Mouse (Mus musculus): ENCODE measurements around the gene Pbrm1.
A peak's percentile ranks its signal among the peaks of the same experiment; 100 is the strongest.

Pbrm1 gene

DNA sequence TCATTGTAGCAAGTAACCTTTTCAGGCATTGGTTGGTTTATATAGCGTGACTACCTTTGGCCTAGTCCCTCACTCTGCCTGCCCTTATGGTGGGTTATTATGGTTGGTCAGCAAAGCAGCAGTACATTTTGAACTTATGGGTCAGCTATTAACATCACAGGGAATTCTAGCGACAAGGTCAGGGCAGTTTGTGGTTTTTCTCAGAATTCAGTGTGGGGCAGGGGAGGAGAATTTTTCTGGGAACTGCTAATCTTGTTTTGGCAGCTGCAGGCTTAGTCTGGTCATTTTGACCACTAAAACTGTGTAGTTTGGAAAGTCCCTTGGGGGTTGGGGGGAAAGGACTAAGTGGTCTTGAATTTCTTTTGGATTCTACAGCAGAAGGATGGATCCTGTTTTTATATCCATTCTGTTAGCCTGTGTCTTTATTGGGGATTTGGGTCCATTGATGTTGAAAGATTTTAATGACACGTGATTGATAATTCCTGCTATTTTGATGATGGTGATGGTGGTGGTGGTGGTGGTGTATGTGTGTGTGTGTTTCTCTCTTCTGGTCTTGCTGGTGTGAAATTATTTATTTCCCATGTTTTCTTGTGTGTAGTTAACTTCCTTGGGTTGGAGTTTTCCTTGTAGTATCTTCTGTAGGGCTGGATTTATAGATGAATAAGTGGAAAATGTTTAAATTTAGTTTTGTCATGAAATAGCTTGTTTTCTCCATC, 60.5 kb downstream of the Pbrm1 start:
- DNase-seq: no peak

DNA sequence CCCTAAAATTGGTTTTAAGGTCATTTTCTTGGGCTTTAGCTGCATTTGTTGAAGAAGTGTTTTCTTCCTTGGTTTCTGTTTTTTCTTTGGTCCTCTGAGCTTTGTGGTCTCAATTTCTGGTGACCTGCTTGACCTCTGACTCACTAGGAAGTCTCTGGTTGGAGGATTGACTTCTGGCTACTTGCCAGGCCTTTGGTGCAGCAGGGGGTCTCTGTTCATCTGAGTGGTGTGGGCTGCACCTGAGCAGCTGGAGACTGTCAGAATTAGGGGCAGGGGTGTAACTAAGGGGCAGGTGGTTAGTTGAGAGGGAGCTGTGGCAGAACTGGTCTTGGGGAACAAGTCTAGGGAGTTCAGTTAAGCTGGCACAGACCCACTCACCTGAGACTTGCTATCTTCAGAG, 62.2 kb downstream of the Pbrm1 start:
- no peak for DNase-seq

DNA sequence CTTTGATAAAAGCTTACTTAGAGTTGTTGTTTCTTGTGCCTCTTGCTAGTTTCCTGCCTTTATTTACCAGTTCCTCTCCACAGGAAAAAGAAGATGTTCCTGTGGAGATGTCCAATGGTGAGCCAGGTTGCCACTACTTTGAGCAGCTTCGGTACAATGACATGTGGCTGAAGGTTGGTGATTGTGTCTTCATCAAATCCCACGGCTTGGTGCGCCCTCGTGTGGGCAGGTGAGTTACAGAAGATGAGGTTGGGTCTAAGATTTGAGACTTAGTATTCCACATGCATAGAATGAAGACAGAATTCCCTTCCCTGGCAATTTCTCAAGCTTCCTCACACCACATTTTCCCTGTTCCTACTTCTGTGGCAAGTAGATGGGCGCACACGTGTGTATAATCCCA, 68.5 kb downstream of the Pbrm1 start:
- no peak for DNase-seq

DNA sequence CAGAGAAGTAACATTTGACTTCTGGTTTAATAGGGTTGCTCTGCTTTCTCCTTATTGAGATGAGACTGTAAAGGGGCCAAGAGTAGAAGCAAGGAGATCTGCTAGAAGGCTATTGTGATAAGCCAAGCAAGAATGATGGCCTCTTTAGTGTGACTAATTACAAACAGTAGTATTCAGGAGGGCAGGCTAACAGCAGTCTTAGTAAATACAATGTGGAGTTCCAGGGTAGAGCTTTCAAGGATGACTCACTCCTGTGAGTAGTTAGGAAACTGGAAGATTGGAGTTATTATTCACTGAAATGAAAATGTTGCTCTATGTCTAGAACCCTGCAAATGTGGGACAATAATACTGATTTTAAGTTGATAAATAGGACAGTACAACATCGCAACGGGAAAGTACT, 69.6 kb downstream of the Pbrm1 start:
- DNase-seq: no peak

DNA sequence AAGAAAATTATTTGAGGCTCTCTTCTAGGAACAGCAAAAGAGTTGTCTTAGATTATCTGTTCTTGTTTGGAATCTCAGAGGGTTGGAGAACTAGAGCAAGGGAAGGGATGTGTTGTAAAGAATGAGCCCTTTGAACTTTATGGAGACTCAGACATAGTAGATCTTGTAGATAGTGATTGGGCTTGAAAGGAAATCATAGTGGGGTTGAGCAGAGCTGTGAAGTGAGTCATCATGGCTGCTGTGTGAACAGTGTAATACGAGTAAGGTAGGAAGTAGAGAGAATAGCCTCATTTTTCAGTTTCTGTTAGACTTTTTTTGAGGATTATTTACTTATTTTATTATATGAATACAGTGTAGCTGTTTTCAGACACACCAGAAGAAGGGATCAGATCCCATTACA, 71.0 kb downstream of the Pbrm1 start:
- no peak for DNase-seq

DNA sequence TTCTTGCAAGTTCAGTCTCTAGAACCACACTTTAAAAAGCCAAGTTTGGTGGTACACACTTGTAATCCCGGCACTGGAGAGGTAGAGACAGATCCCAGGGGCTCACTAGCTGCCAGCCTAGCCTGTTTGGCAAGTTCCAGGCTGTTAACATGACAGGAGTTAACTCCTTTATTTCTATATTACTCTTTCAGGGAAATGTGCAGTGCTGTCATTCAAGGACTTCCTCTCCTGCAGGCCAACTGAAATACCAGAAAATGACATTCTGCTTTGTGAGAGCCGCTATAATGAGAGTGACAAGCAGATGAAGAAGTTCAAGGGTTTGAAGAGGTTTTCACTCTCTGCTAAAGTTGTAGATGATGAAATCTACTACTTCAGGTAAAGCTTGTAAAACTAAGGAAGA, 86.2 kb downstream of the Pbrm1 start:
- DNase-seq: no peak

DNA sequence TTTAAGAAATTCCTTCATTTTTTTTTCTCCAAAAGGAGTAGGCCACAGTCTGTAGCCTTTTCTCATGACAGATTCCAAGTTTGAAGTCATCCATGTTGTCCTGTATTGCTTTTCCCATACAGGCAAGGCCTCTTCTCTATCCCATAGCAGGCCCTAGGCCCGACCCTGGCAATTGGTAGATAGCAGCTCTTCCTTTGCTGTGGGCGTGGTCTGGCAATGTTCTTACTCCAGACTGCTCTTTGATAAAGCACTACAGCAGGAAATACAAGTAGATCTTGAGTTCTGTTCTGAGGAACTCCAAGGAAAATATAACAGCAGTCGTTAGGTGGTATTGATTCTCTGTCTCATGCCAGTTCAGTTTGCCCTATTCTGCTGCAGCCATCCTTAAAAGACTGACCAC, 91.7 kb downstream of the Pbrm1 start:
- no peak for DNase-seq

DNA sequence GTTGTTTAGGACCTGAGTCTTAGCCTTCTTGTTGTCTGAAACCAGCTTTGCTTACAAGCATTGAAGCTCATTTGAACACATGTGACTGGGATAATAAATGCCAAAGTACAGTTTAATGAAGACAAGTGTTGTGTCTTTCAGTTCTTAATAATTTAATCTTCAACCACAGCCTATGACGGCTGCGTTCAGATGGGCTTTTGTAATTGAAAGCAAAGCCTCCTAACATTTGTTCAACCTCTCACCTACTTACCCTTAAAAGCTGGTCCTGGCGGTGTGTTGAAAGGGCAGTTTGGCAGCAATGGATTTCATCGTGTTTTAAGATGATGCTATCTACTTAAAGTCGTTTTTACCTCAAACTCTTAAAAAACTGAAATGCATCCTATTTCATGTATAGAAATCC, 93.2 kb downstream of the Pbrm1 start:
- no peak for DNase-seq

DNA sequence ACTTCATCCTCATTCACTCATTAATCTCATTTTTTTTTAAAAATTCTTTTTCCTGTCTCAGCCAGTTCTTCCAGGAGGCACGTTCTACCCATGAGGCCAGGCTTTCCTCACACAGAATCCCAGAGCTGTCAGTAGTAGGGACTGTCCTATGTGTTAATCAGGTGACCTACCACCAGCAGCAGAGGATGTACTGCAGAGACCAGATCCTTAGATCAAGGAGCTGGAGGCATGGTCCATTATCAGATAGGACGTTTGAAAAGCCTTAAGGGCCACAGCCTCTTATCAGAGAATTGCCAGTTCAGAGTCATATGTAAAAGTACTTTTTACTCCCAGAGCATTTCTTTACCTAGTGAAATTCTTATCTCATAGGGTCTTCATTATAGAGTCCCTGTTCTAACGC, 95.1 kb downstream of the Pbrm1 start:
- no peak for DNase-seq

DNA sequence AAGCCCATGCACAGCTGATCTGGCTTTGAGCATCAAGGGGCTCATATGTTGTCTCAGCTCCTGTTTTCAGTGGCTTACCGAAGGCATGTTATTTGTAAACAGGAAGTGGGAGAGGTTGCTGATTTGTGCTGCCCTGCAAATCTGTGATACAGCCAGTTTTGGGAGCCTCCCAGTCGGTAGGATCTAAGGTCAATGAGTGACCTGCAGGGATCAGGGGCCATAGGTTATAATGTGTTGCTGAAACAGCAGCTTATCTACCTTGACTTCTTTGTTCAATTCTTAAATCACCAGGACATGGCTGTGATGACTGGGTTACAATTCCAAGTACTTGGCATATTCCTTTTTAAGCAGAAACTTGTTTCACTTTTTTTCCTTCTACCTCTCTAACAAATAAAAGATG, 96.6 kb downstream of the Pbrm1 start:
- no peak for DNase-seq

DNA sequence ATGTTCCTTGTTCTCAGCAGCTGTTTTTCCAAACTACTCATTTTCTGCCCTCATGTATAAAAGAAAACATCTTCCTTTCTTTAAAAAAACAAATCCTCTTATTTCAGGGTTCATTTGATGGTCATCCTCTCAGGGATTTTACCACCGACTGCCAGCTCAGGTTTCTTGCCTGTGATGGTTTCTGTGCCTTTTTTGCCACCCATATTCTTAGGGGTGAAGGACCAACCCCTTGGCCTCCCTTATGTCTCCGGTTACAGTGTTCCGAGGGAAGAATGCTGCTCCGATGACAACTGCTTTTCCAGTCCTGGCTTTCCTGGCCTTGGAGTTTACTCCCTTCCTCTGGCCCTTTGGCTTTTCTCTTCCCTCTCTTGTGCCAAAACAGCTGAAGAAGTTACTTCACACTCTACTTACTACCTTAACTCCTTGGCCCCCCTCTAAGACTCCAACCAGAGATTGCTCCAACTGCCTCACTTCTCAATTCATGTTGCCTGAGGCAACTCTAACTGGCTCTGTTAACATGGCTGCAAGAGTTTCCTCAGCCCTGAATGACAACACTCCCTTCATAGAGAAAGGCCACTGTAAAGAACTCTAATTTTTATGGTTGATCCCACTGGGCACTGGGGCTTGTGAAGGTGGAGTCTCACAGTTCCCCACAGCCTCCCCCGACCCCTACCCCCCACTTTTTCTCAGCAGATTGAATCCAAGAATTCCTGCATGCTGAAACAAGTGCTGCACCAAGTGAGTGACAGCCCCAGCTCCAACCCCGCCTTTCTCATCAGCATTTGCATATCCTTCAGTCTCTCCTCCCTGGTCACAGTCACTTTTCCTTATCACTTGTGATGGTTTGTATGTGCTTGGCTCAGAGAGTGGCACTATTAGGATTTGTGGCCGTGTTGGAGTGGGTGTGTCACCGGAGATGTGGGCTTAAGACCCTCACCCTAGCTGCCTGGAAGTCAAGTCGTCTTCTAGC, 106.5 kb downstream of the Pbrm1 start:
- DNase-seq: no peak

DNA sequence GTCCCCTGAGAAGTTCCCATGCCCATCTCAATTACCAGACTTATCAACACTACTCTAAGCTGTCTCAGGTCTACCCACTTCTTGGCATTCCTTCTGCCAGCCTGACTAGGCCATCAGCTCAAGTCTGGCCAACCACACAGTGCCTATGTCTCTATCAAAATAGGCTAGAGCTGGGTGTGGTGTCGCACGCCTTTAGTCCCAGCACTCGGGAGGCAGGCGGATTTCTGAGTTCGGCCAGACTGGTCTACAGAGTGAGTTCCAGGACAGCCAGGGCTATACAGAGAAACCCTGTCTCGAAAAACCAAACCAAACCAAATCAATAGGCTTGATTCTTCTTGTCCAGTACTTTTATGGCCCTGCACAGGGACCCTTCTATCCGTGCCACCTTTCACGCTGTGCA, 107.9 kb downstream of the Pbrm1 start:
- no peak for DNase-seq

DNA sequence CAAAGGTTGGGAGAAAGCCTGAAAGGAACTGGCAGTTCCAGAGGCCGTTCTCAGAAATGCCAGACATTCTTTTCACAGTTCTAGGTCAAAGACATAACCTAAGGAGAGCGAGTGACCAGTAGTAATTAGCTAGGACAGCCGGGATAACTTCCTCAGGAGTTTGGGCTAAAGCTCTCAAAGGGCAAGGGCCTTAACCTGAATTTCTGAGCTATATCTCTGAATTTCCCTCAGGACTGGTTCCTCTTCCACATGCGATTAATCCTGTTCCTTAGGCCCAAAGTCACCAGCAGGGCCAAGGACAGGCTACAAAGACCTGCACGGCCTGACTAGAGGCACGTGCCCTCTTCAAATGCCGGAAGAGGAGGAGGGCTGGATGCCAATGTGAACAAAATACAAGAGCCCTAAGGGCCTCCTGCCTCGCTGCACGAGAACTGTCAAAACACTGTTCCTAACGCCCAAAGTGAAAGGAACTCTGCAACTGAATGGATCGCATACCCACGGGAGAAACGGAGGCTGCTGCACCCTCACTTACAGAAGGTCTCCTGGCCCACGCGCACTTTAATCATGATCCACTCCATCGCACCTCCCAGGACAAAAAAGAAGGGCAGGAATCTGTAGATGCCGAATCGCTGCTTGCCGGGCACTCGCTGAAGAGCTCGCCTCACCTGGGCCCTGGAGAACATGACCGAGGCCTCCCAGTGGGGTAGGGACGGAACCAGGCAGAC, 109.3 kb downstream of the Pbrm1 start:
- DNase-seq: no peak

DNA sequence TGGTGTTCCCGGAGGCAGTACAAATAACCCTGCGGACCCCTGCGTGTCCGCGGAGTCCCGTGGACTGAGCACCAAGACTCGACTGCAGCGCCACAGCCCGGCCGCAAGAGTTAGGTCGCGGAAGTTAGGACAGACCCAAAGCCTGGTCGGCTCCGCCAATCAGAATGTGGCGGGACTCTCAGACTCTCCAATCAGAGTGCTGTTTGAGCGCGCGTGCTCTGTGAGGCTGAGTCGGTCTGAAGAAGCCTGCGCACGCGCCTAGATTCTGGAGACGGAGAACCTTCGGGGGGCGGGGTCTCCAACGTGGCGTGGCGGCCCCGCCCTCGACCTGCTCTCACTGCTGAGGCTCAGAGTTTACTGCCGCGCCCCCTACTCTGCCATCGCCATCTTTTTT, 109.9 kb downstream of the Pbrm1 start, which contains the start of gene Smim4:
Gene Smim4, minus strand, starts transcription at position 131 of the 394 bp plus-strand sequence.
- DNase-seq: peak; percentile 93

DNA sequence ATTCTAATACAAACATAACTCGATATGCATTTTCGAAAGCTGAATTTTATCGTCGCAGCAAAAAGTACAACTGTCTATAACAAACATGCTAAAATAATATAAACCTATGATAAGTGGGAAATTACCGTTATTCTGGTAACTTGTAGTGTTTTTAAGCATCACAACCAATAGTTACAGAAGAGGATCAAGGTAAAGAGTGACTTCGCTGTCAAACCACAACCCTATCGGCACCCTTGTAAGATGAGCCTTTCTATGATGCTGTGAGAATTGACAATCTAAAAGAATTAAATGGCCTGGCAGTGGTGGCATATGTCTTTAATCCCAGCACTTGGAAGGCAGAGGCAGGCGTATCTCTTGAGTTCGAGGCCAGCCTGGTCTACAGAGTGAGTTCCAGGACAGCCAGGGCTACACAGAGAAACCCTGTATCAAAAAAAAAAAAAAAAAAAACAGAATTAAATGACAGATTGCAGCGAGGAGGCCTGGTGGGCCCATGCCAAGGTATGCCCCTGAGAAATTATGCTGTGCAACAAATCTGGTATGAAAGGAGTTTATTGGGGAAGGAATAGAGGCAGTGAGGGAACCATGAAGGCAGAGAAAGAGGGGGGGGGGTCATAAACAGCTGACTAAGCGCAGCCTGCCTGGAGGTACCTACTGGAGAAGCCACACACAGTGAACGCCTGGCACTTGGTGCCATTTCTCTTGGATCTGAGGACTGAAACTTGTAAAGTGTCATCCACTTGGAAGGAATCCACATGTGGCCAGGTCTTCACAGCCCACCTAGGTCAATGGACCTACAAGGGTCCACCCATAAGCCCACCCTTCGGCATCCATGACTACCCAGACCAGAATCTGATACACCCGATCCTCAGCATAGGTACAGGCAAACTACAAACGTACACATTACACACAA, 110.6 kb downstream of the Pbrm1 start:
- no peak for DNase-seq

DNA sequence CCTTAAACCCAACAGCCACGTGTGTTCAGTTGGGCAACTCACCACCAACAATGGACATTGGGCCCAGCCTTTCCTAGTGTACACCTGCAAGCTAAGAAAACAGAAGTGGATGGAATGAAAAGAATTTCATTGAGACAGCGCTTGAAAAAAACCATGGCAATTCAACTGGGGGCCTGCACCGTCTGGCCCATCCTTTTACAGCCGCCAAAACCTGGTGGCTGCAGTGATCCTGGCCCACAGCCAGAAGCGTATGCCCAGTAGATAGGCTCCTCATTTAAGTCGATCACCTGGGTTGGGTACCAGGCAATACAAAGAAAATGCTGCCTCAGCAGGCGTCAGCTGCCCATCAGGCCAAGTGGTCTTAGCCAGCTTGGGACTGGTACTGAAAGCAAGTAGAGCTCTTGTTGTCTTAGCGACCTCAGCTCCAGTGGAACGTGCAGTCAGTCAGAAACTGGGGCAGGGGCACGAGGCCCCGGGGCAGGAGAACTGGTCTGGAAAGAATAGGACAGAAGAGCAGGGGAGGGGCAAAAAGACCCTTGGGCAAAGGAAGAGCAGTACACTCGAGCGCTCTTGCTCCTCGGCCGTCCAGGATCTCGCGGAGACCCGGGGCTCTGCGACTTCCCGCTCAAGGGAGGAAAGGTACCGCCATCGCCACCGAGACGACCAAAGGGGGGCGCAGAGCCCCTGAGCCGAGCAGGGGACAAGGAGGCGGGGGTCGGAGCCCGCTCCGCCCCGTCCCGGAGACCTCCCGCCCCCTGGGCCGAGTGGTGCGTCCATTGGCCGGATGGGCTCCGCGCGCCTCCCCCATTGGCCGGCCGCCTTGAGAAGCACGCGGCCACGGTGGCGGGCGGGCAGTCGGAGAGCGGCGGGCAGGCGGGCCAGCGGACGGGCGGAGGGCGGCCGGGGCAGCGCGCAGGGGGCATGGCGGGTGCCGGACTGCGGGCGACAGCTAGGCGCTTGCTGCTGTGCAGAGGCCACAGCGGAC, 111.6 kb downstream of the Pbrm1 start, which contains the start of gene Nt5dc2:
Gene Nt5dc2, plus strand, starts transcription at position 818 of the 985 bp plus-strand sequence.
- peak; percentile 56 for DNase-seq

DNA sequence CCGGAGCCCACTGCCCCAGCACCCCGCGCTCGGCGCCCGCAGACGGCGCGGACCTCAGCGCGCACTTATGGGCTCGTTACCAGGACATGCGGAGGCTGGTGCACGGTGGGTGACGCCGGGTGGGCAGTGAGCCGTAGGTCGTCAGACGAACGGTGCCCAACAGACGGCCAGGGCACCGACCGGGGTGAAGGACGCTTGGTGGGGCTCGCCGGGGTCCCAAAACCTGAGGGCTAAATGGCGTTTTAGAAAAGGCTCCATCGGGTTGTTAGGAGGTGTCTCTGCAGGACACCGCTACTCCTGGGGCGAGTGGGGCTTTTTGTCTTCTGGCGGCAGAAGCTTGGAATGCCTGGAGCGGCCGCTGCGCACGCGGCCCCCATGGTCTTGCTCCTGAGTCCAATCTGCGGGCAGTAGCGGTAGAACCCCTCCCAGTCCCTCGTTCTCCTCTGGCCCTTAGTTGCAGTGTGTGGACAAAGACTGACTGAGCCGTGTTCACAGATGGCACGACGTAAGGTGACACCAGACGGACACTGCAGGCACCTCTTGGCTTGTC, 112.4 kb downstream of the Pbrm1 start:
- DNase-seq: no peak

DNA sequence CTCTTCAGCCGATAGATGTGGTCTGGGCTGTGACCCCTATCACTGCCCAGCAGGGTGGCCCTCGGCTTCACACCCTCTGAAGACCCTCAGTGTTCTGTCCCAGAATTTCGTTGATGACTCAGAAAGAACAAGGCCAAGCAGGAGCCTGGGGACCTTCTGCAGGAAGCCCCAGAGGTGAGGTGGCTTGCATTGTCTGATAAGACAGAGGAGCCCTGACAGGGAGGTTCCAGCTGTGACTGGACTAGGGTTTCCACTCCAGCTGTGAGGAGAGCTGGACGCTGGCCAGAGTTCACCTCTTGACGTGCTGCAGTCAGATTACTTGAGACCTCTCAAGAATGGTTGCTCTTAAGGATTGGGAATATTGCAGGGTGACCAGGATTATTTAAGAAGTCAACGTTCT, 113.1 kb downstream of the Pbrm1 start:
- DNase-seq: no peak

DNA sequence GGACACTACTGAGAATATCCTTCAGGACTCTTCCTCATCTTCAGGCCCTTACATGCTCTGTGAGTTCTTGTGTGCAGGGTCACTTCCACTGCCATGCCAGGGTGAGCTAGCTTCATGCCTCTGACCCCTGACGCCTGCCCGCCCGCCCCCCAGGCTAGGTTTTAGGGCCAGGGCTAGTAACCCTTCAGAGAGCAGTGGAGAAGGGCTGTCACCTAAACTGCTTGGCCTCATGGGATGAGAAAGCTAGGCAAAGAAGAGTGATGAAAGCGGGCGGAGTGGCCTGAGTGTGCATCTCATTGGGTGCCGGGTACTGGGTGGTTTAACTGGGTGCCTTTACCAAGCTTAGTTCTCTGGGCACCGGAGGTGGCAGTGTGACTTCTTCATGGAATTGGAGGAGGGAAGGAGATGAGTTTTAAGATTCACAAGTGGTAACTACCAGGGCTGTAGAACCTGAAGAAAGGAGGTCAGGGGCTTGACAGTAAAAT, 113.6 kb downstream of the Pbrm1 start:
- no peak for DNase-seq

DNA sequence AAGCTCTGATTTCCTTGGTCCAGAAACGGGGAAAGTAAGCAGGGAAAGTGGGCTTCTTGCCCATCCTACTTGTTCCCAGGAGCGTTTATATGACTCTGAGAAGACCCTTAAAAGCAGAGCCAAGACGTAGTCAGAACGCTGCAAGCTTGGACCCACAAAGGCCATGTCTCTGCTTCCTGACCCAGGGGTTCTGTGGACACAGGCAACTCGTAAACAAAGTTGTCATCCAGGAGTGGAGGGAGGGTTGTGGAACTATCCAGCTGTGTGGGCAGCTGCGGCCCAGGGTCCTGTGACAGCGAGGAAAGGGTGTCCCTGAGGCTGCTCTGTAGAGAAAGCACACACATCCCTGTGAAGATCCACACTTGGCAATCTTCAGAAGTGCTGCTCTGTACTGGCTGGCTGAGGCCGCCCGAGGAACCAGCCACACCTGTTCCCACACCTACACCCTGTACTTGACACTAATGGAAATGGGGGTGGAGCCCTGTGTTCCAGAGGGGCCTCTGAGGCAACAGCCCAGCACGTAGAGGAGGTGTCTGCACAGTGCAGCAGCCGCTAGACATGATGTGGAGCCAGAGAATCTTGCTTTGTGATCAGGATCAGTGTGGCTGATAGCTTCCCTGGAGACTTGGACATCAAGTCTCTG, 114.2 kb downstream of the Pbrm1 start:
- no peak for DNase-seq

Data from cerebellum, adult 11 months (tissue).